Mouse (Mus musculus): ENCODE measurements around the gene Qser1.

Gene Qser1

DNA sequence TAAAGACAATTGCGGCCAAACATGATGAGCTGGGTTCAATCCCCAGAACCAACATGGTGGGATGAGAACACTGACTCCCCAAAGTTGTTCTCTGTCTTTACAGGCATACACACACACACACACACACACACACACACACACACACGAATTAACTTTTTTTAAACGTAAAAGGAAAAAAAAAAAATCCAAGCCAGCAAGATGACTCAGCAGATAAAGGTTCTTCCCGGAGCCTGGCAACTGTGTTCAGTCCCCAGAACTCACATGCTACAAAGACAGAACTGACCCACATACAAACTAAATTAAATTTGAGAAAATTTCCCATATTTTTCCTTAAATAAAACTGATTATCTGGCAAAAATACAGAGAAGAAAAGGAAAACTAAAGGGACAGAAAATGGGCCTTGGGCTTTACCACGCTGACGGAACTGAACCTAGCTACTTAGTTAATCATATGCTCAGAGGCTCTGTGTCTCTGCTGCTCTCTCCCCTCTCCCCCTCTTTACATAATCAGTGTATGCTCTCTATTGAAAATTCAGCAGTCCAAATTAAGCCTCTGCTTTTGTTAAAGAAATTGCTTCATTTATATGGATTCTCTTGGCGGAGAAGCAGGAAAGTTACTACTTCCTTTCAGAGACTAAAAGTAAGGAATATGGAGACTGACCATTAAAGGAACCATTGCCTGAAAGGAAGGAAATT lies 83.9 kb downstream of the Qser1 start:
- no peak for DNase-seq (ENCODE audit: low spot score)

DNA sequence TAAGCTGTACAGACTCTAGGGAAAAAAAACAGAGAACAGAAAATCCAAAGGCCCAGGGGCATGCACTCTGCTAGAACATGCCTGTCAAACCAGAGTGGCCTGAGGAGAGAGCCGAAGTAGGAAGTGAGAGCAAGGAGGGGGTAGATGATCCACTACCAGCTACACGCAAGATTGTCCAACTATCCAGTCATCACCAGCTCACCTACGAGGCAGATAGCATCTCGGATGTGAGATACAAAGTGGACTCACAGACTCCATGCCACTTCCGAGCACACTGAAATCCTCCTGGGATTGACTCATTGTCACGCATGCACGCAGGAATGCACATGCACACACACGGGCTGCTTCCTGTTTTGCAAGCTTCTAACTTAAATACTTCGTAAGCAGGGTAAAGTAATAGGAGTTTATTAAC lies 84.5 kb downstream of the Qser1 start:
- DNase-seq (ENCODE audit: low spot score) = no peak

DNA sequence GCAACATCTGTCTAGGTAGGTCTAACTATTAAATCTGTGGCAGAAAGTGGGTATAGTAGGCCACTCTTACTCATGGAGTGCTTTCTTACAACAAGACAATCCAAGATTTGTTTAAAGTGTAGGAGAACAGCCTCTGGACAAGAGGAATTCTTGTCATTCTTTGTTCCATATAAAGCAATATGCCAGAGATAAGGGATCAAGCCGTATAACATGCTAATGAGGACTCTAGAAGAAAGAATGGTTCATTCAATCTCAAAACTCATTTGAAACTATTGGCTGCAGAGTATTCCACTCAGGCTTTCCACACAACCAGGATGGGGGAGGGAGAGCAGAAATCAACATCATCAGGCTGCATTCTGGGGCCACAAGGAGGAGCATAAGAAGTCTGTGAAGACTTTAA lies 89.2 kb downstream of the Qser1 start:
- no peak for DNase-seq (ENCODE audit: low spot score)

DNA sequence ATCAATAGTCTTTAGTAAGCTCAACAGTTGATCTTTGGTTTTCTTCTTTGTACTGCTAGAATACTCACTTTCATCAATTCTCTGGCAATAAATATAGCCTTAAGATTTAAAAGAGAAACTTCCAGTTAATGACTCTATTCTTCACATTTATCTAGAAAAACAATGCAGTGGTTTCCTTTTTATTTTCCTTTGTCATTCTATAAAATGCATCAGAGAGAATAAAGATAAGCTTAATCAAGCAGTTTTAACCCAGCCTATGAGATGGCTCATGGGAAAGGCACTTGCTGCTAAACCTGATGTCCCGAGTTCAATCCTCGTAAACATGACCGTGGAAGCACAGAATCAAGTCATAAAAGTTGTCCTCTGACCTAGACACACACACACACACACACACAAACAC lies 94.5 kb downstream of the Qser1 start:
- DNase-seq (ENCODE audit: low spot score) = no peak

DNA sequence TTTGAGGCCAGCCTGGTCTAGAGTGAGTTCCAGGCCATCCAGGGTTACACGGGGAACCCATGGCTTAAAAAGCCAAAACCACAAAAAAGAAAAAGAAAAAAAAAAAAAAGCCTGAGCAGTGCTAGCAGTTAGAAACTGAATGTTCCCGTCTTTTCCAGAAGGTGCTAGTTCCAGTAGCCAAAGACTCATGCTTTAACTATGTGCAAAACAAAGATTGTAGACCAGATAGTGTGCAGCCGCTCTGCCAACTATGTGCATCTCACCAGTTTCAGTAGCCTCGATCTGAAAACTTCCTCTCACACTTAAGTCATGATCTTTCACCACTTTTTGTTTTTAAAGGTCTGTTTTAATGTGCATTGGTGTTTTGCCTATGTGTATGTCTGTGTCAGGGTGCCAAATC lies 98.7 kb downstream of the Qser1 start:
- no peak for DNase-seq (ENCODE audit: low spot score)

DNA sequence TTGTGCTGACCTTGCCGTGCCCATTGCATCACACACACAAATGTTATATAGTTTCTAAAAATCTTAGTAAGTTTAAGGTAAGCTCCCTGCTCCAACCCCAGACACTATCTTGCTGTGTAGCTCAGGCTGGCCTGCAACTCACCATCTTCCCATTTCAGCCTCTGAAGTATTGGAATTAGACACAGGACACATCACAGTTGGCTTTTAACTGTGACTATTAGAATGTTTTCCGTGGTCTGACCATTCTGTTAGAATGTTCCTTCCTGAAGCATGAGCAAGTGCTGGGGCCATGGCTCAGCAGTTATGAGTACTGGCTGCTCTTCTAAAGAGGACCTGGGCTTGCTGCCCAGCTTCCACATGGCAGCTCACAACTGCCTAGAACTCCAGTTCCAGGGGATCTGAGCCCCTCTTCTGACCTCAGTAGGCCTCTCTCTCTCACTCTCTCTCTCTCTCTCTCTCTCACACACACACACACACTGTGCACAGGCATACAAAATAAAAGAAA lies 99.3 kb downstream of the Qser1 start:
- DNase-seq (ENCODE audit: low spot score) = no peak

DNA sequence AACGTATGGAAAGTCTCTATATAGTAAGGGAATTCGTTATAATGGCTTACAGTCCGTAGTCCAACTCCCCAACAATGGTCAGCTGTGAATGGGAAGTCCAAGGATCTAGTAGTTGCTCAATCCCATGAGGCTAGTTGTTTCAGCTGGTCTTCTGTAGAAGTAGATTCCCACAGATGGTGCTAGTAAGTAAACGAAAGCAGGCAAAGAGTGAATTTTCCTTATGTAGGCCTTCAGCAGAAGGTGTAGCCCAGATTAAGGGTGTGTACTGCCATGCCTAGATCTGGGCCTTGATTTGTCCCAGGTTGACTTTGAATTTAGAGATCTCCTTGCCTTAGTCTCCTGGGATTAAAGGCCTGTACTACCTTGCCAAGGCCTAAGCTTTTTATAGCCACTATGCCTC lies 100.3 kb downstream of the Qser1 start, which contains the start of gene Pin1rt1:
Gene Pin1rt1, minus strand, starts transcription at position 101 of the 400 bp plus-strand sequence.
- no peak for DNase-seq (ENCODE audit: low spot score)

DNA sequence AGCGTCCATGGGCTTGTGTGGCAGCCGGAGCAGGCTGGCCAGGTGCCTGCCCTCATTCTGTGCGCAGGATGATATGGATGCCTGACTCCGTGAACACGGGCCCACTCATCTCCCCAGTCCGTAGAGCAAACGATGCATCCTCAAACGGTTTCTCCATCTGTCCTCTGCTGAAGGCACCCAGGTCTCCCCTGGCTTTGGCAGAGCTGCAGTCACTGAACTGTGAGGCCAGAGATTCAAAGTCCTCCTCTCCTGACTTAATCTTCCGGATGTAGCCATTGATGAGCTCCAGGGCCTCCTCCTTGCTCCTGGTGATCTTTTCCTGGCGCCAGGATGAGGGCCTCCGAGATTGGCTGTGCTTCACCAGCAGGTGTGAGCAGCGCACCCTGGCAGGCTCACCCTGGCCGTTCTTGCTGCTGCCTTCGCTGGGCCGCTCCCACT lies 102.3 kb downstream of the Qser1 start:
- DNase-seq (ENCODE audit: low spot score) = no peak

DNA sequence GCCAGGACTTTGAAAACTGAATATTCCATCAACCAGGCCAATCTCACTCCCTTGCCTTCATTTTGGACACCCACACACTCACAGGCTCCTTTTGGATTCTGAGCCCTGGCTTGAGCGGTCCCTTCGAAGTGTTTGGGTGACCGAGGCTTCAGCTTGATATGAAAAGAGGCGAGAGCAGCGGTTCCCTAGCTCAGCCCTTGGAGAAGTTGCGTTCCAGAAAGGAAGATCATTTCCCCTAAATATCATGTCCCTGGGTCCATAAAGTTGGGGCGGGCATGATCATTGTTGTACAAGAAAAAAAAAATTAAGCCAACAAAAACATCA lies 104.1 kb downstream of the Qser1 start:
- peak; percentile 35 for DNase-seq (ENCODE audit: low spot score)

DNA sequence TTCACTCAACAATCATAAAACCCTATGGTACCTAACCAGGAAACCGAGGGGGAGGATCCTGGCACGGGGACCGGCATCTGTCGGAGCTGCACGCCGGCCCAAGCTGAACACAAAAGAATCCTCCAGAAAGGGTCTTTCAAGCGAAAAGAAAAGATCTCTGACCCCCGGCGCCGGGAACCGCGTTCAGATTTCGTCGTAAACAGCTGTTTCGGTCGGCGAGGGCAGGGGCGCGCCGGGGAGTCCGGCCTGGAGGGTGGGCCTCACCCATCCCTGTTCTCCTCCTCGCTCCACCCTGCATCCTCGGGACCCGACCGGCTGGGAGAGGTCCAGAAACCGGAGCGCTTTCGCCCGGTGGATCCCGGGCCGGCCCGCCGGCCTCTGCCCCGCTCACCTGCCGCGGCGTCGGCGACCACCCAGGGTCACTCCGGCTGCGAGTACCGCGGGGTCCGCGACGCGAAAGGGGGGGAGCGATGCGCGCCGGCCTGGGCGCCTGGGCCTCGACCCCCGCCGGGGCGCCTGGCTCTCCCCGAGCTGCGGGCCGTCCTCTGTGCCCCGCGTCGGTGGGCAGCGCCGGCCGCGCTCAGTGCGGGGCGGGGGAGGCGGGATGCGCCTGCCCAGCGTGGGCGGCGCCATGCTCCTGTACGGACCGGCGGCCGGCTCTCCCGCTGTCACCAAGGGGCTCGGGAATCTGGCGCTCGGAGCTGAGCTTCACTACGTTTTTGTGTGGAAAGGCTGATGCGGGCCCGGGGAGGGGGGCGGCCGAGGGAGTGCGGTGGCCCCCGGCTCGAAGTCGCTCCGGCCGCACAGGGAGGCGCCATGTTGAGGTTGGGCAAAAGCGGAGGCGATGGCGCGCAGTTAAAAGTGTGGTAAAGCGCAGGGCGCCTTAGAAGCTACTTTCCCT lies 104.7 kb downstream of the Qser1 start, which contains the start of gene Tcp11l1:
Gene Tcp11l1, minus strand, starts transcription at position 585 of the 901 bp plus-strand sequence.
- no peak for DNase-seq (ENCODE audit: low spot score)

DNA sequence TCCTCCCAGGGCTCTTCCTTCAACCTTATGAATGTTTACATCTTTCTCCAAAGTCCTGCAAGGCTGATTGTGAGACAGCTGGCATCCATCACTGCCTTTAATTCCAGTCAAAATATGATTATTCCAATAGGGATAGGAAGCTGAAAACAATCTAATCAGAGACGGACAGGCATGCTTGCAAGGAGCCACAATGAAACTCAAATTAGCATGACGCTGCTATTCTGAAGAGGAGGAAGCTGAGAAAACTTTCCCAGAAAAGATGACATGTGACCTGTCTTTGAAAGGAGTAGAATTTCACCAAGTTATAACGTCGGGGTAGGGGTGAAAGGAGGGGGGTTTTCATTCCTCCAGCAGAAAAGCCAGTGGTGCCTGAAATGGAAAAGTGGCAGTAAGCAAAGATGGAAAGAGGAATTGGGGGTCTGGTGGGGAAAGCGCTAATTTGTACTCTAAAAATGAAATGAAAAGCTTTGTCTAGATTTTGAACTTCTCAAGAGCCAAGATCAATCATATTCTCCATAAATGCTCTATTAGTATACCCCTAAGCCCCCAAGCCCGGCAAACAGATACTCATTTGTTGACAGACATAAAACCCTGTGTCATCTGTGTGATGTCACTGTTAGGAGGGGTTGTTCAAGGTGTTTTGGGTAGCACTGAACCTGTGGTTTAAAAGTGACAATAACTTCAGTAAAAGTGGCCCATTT lies 105.7 kb downstream of the Qser1 start:
- DNase-seq (ENCODE audit: low spot score) = no peak

DNA sequence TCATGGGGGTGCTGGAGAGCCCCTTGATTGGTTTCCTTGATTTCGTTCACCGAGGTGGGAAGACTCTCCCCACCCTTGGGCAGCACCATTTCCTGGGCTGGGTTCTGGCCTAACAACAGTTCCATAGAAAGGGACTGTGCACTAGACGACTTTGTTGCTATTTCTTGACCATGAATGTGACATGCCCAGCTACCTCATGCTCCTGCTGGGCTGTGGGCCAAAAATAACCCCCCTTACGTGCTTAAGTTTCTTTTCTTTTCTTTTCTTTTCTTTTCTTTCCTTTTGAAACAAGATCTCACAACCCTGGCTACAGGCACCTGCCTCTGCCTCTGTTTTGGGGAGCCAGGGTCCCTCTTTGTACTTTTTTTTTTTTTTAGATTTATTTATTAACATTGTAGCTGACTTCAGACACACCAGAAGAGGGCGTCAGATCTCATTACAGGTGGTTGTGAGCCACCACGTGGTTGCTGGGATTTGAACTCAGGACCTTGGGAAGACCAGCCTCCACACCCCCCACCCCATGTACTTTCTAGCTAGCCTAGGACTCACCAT lies 106.7 kb downstream of the Qser1 start:
- no peak for DNase-seq (ENCODE audit: low spot score)
